Mouse (Mus musculus): ENCODE results near the gene Wrap53. TPM values are rescaled to one million over a fixed set of nuclear protein-coding genes. Genes with fewer than 3 reads are reported as not detected.

The Wrap53 gene
- 2.1 TPM for polyA plus RNA-seq (2014; fragmentation: Illumina TruSeq; extraction: RNeasy Lipid Tissue Mini Kit (QIAGEN cat#74804); ENCODE audit: low read depth, low replicate concordance)

GRCm38 (mm10) chr11:69580091-69580514, at the start of gene Wrap53, which contains the start of gene Trp53:
Wrap53 (minus strand) TSS chr11:69580255.
Trp53 (plus strand) TSS chr11:69580359.

GRCm38 (mm10) chr11:69621571-69622268, 41.7 kb upstream of the Wrap53 start, which contains the start of gene Sat2:
Sat2 (plus strand) TSS chr11:69622024.

DNA sequence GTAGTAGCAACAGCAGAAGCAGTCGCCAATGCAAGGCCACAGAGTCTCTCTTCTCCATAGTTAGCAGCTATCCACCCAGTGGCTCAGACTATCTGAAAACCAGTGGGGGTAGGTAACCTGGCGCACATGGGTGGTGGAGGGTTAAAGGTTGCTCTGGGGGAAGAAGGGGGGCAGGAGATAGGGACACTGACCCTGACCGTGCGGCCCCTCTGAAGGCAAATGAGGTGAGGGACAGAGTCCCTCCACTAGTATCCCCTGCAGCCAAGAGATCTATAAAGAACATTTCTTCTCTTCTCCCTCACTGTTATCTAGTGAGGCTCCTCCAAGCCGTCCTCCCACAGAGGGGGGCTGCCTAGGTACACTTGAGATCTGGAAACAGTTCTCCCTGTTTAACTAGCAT, 37.8 kb upstream of the Wrap53 start, which contains the start of gene Shbg:
Gene Shbg (minus strand): TSS at position 101 of the 400 bp plus-strand sequence.

GRCm38 (mm10) chr11:69605726-69606490, 25.9 kb upstream of the Wrap53 start, which contains the start of gene Atp1b2:
Atp1b2 (minus strand) TSS chr11:69605942.

DNA sequence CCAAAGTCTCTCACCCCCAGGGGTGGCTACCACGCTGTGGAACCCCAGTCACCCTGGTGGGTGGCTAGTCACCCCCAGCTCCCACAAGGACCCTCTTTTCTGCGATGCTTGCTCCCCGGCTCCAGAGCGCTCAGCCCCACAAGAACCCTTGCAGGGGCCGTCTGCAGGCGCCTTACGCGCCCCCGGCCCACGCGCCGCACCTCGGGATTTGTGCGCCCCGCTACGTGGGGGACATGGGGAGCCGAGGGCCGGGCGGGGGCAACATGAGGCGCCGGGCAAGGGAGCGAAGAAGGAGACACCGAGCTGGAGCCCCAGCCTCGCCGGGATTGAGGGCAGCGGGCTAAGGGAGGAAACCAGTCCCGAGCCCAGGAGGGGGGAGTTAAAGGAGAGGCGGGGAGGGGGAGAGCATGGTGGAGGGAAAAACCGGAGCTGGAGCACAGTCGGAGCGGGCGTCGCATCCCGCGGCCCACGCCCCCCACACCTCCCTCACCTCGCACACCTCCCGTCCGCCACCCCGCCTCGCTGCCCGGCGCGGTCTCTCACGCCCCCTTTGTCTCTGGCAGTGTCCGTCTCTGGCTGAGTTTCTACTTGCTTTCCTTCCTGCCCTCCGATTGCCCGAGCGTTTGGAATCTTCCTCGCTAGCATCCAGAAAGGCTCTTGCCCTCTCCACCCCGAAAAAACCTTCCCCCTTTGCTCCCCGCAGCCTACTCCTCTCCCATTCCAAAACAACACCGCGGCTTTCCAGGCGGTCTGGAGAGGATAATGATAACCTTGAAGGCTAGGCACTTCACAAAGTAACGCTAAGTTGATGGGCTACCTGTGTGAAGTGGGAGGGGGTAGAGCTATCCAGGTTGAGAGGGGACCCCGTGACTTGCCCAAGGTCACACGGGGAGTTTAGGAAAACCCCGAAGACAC, 19.9 kb downstream of the Wrap53 start, which contains the start of gene Efnb3:
Gene Efnb3 (minus strand): TSS at position 355 of the 915 bp plus-strand sequence.

GRCm38 (mm10) chr11:69549060-69549656, 30.9 kb downstream of the Wrap53 start, which contains the start of gene Dnah2:
Dnah2 (minus strand) TSS chr11:69549110.

Other genes with a start within 250 kb of the Wrap53 start
- gene Rnf227, start 239.8 kb downstream of the Wrap53 start, polyA plus RNA-seq (2014; fragmentation: Illumina TruSeq; extraction: RNeasy Lipid Tissue Mini Kit (QIAGEN cat#74804); ENCODE audit: low read depth, low replicate concordance) = 4.6 TPM
- gene Chd3, start 210.8 kb downstream of the Wrap53 start, polyA plus RNA-seq (2014; fragmentation: Illumina TruSeq; extraction: RNeasy Lipid Tissue Mini Kit (QIAGEN cat#74804); ENCODE audit: low read depth, low replicate concordance) = 20.4 TPM
- 4.1 TPM for gene Naa38, start 184.8 kb downstream of the Wrap53 start, polyA plus RNA-seq (2014; fragmentation: Illumina TruSeq; extraction: RNeasy Lipid Tissue Mini Kit (QIAGEN cat#74804); ENCODE audit: low read depth, low replicate concordance)
- 41.9 TPM for gene Cyb5d1, start 184.6 kb downstream of the Wrap53 start, polyA plus RNA-seq (2014; fragmentation: Illumina TruSeq; extraction: RNeasy Lipid Tissue Mini Kit (QIAGEN cat#74804); ENCODE audit: low read depth, low replicate concordance)
- gene Tmem88, start 182.0 kb downstream of the Wrap53 start, polyA plus RNA-seq (2014; fragmentation: Illumina TruSeq; extraction: RNeasy Lipid Tissue Mini Kit (QIAGEN cat#74804); ENCODE audit: low read depth, low replicate concordance) = 0.65 TPM
- 2.0 TPM for gene Kdm6b, start 166.6 kb downstream of the Wrap53 start, polyA plus RNA-seq (2014; fragmentation: Illumina TruSeq; extraction: RNeasy Lipid Tissue Mini Kit (QIAGEN cat#74804); ENCODE audit: low read depth, low replicate concordance)
- gene Dnah2, start 31.1 kb downstream of the Wrap53 start, polyA plus RNA-seq (2014; fragmentation: Illumina TruSeq; extraction: RNeasy Lipid Tissue Mini Kit (QIAGEN cat#74804); ENCODE audit: low read depth, low replicate concordance) = not detected
- gene Efnb3, start 20.1 kb downstream of the Wrap53 start, polyA plus RNA-seq (2014; fragmentation: Illumina TruSeq; extraction: RNeasy Lipid Tissue Mini Kit (QIAGEN cat#74804); ENCODE audit: low read depth, low replicate concordance) = not detected
- 2.5 TPM for gene Trp53, start 104 bp upstream of the Wrap53 start, polyA plus RNA-seq (2014; fragmentation: Illumina TruSeq; extraction: RNeasy Lipid Tissue Mini Kit (QIAGEN cat#74804); ENCODE audit: low read depth, low replicate concordance)
- 15.9 TPM for gene Atp1b2, start 25.7 kb upstream of the Wrap53 start, polyA plus RNA-seq (2014; fragmentation: Illumina TruSeq; extraction: RNeasy Lipid Tissue Mini Kit (QIAGEN cat#74804); ENCODE audit: low read depth, low replicate concordance)
- 0.32 TPM for gene Shbg, start 37.6 kb upstream of the Wrap53 start, polyA plus RNA-seq (2014; fragmentation: Illumina TruSeq; extraction: RNeasy Lipid Tissue Mini Kit (QIAGEN cat#74804); ENCODE audit: low read depth, low replicate concordance)
- 7.5 TPM for gene Sat2, start 41.8 kb upstream of the Wrap53 start, polyA plus RNA-seq (2014; fragmentation: Illumina TruSeq; extraction: RNeasy Lipid Tissue Mini Kit (QIAGEN cat#74804); ENCODE audit: low read depth, low replicate concordance)
- gene Fxr2, start 52.7 kb upstream of the Wrap53 start, polyA plus RNA-seq (2014; fragmentation: Illumina TruSeq; extraction: RNeasy Lipid Tissue Mini Kit (QIAGEN cat#74804); ENCODE audit: low read depth, low replicate concordance) = 9.5 TPM
- gene Sox15, start 75.1 kb upstream of the Wrap53 start, polyA plus RNA-seq (2014; fragmentation: Illumina TruSeq; extraction: RNeasy Lipid Tissue Mini Kit (QIAGEN cat#74804); ENCODE audit: low read depth, low replicate concordance) = not detected
- 16.5 TPM for gene Mpdu1, start 82.4 kb upstream of the Wrap53 start, polyA plus RNA-seq (2014; fragmentation: Illumina TruSeq; extraction: RNeasy Lipid Tissue Mini Kit (QIAGEN cat#74804); ENCODE audit: low read depth, low replicate concordance)
- gene Cd68, start 85.9 kb upstream of the Wrap53 start, polyA plus RNA-seq (2014; fragmentation: Illumina TruSeq; extraction: RNeasy Lipid Tissue Mini Kit (QIAGEN cat#74804); ENCODE audit: low read depth, low replicate concordance) = 1.3 TPM
- gene Eif4a1, start 92.2 kb upstream of the Wrap53 start, polyA plus RNA-seq (2014; fragmentation: Illumina TruSeq; extraction: RNeasy Lipid Tissue Mini Kit (QIAGEN cat#74804); ENCODE audit: low read depth, low replicate concordance) = 371 TPM
- 58.9 TPM for gene Senp3, start 101.8 kb upstream of the Wrap53 start, polyA plus RNA-seq (2014; fragmentation: Illumina TruSeq; extraction: RNeasy Lipid Tissue Mini Kit (QIAGEN cat#74804); ENCODE audit: low read depth, low replicate concordance)
- gene Tnfsf13, start 105.5 kb upstream of the Wrap53 start, polyA plus RNA-seq (2014; fragmentation: Illumina TruSeq; extraction: RNeasy Lipid Tissue Mini Kit (QIAGEN cat#74804); ENCODE audit: low read depth, low replicate concordance) = 5.9 TPM
- 2.4 TPM for gene Tnfsf12, start 115.6 kb upstream of the Wrap53 start, polyA plus RNA-seq (2014; fragmentation: Illumina TruSeq; extraction: RNeasy Lipid Tissue Mini Kit (QIAGEN cat#74804); ENCODE audit: low read depth, low replicate concordance)
- gene Tnfsfm13, start 115.8 kb upstream of the Wrap53 start, polyA plus RNA-seq (2014; fragmentation: Illumina TruSeq; extraction: RNeasy Lipid Tissue Mini Kit (QIAGEN cat#74804); ENCODE audit: low read depth, low replicate concordance) = 1.1 TPM
- gene Polr2a, start 178.4 kb upstream of the Wrap53 start, polyA plus RNA-seq (2014; fragmentation: Illumina TruSeq; extraction: RNeasy Lipid Tissue Mini Kit (QIAGEN cat#74804); ENCODE audit: low read depth, low replicate concordance) = 20.8 TPM
- gene Slc35g3, start 181.7 kb upstream of the Wrap53 start, polyA plus RNA-seq (2014; fragmentation: Illumina TruSeq; extraction: RNeasy Lipid Tissue Mini Kit (QIAGEN cat#74804); ENCODE audit: low read depth, low replicate concordance) = not detected
- 16.5 TPM for gene Zbtb4, start 185.7 kb upstream of the Wrap53 start, polyA plus RNA-seq (2014; fragmentation: Illumina TruSeq; extraction: RNeasy Lipid Tissue Mini Kit (QIAGEN cat#74804); ENCODE audit: low read depth, low replicate concordance)
- 3.2 TPM for gene Chrnb1, start 215.7 kb upstream of the Wrap53 start, polyA plus RNA-seq (2014; fragmentation: Illumina TruSeq; extraction: RNeasy Lipid Tissue Mini Kit (QIAGEN cat#74804); ENCODE audit: low read depth, low replicate concordance)
- gene Fgf11, start 221.6 kb upstream of the Wrap53 start, polyA plus RNA-seq (2014; fragmentation: Illumina TruSeq; extraction: RNeasy Lipid Tissue Mini Kit (QIAGEN cat#74804); ENCODE audit: low read depth, low replicate concordance) = 3.0 TPM
- 6.4 TPM for gene Tmem102, start 225.4 kb upstream of the Wrap53 start, polyA plus RNA-seq (2014; fragmentation: Illumina TruSeq; extraction: RNeasy Lipid Tissue Mini Kit (QIAGEN cat#74804); ENCODE audit: low read depth, low replicate concordance)
- not detected for gene Gm39566, start 235.0 kb upstream of the Wrap53 start, polyA plus RNA-seq (2014; fragmentation: Illumina TruSeq; extraction: RNeasy Lipid Tissue Mini Kit (QIAGEN cat#74804); ENCODE audit: low read depth, low replicate concordance)
- gene Spem2, start 238.2 kb upstream of the Wrap53 start, polyA plus RNA-seq (2014; fragmentation: Illumina TruSeq; extraction: RNeasy Lipid Tissue Mini Kit (QIAGEN cat#74804); ENCODE audit: low read depth, low replicate concordance) = not detected
- not detected for gene Spem1, start 241.9 kb upstream of the Wrap53 start, polyA plus RNA-seq (2014; fragmentation: Illumina TruSeq; extraction: RNeasy Lipid Tissue Mini Kit (QIAGEN cat#74804); ENCODE audit: low read depth, low replicate concordance)

All from kidney, adult 10 weeks (tissue).